Mouse (Mus musculus) kidney, postnatal 36 days (tissue): ENCODE measurements around the gene Foxd2.

ENCODE experiments used
- DNase-seq, 2 experiments: peaks; one replicate each; pipeline ENCODE4 v3.0.0; 2021 to 2022; ENCODE audit warnings: mixed read lengths in 2 of 2

The Foxd2 gene

DNA sequence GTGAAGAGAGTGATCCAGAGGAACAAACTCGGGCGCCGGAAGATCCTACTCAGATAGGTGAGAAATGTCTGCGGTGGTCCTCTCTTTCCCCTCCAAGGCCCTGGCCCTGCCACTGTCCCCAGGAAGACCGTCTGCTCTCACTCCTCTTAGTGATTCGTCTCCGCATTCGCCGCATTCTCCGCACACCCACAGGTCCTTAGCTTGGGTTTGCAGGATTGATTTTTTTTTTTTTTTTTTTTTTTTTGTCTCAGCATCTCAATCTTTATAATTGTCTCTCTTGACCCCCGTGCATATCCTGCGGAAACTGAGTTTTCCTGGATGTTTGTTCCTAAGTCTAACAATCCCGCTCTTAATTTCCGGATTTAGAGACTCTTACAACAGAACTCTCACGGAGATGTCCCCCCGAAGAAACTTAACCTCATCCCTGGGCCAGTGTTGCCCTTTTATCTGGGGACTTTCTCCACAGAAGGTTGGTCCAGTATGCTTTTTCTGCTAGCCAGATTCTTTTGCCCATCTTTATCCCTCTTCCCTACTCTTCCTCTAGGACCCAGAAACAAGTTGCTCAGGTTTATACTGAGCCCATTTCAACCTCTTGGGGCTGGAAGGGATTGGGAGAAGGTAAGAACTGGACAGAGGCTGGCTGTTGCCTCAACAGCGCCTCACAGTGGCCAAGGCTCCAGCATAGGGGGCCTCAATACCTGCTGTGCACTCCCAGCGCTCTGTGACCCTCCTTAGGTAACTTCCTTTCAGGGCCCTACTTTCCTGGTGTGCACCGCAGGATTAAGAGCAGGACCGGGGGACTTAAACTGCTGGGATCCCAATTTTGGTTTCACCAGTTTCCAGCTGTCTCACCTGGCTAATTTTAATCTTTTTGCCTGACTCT is 1.2 kb upstream of the Foxd2 start:
- DNase-seq: peak in 1 of 2 experiments; percentile 72

DNA sequence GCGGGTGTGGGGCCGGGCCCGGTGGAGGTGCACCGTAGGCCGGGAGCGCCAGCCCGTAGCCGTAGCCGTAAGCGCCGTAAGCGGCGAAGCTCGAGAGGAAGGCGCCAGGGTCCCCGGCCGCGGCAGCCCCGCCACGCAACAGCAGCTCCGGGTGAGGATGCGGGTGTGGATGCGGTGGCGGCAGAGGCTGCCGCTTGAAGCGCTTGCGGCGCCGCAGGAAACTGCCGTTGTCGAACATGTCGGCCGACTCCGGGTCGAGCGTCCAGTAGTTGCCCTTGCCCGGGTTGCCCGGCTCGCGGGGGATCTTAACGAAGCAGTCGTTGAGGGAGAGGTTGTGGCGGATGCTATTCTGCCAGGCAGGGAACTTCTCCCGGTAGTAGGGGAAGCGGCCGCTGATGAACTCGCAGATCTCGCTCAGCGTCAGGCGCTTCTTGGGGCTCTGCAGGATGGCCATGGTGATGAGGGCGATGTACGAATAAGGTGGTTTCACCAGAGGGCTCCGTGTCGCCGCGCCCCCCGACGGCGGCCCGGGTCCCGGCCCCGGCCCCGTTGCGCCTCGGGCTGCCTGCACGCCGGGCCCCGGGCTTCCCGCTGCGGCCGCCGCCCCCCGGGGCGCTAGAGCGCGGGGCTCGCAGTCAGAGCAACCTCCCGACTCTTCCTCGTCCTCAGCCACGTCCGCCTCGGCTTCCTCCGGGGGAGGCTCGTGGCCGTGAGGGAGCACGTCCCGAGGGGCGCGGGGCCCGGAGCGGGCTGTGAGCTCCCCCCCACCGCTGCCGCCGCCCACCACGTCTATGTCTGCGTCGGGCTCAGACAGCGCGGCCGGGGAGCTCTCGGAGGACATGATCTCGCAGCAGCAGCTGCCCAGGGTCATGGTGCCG is 483 bp downstream of the Foxd2 start:
- peak in 1 of 2 experiments; percentile 49 for DNase-seq

DNA sequence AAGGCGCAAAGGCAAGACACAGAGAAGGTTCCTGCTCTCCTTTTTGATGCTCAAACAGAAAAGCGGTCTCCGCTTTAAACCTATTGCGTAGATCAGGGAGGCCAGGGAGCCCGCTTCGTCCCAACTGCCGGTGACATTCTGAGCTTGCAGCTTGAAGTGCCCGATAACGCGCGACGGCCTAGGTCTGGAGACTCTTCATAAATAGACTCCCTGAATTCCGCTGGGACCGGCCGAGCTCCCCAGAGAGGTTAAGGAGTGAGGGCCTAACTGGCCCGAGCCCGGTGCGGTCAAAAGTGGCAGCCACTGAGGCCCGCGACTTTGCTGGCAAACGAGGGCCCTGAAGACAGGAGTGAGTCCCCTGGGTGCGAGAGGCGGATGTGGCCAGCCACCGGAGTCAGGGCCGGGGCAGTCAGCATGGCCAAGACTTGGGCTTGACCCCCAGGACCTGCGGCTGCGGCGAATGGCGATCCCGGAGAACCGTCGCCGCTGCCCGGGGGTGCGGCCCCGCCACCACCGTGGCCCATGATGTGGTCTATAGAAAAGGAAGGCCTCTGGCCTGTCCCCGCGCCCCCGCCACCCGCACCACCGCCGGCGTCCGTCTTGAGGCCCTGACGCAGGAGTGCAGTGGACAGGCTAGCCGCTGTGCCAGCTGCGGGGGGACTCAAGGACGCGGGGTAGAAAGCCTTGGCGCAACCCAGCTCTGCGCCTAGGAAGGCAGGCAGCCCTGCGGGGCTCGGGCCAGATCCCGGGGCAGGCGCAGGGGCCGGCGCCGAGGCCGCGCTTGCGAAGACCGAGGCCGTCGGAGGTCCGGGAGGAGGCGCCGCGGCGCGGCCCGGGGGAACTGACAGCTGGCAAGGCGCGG is 1.4 kb downstream of the Foxd2 start:
- peak in 1 of 2 experiments; percentile 24 for DNase-seq

DNA sequence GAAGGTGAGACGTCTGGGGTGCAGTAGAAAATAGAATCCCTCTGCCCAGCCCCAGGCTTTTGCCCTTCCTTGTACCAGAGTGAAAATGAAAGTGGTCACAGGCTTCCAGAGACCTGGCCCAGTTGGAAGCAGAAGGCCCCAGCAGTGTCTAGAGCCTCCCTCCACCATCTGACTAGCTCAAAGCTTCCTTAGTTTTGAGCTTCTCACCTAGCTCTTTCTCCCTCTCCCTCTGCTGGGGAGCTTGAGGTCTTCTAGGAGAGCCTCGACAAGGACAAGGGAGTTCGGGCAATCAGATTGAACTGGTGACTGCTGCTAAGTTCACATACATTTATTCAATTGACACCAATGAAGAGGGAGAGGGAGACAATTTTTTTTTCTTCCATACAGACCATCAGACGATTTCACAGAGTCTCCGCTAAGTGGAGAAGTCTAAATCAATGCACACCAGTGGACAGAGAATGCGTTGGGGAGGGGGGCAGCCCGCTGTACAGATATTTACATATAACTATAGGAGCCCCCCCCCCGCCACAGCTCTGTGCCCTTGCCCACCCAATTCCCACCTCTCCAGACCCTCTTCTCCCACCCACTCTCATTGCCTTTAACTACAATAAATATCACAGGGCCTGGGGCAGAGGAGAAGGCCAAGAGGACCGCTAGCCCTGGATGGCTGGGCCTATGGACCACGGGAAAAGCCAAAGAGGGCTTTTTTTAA is 2.5 kb downstream of the Foxd2 start:
- DNase-seq: no peak

DNA sequence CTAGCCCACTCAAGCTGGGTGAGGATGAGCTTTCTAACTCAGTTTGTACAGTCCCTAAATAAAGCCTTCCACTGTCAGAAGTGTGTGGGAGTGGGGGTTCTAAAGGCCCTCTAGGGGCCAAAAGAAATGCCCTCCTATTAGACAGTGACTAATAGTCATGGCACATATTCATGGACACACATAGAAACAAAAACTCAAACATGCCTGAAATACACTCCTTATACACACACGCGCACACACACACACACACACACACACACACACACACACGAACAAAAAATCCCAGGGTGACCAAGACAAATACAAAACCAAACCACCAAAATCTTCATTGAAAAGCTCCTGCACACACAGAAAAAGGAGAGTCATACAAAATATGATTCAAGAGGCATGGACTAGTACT is 3.2 kb downstream of the Foxd2 start:
- no peak for DNase-seq

DNA sequence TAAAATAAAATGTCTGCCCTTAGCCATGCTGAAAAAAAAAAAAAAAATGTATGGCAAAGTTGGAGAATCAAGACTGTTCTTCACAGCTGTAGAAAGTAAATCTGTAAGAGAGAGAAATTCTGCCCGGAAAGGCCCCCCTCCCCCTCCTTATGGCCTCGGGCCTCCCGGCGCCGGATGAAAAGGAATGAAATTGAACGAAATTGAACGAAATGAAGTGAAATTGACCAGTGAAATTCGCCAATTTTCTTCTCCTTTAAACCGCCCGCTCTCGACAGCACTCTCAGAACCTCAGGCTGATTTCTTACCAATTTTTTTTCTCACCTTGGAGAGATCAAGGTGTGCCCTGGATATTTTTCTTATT is 5.3 kb downstream of the Foxd2 start:
- DNase-seq: no peak

DNA sequence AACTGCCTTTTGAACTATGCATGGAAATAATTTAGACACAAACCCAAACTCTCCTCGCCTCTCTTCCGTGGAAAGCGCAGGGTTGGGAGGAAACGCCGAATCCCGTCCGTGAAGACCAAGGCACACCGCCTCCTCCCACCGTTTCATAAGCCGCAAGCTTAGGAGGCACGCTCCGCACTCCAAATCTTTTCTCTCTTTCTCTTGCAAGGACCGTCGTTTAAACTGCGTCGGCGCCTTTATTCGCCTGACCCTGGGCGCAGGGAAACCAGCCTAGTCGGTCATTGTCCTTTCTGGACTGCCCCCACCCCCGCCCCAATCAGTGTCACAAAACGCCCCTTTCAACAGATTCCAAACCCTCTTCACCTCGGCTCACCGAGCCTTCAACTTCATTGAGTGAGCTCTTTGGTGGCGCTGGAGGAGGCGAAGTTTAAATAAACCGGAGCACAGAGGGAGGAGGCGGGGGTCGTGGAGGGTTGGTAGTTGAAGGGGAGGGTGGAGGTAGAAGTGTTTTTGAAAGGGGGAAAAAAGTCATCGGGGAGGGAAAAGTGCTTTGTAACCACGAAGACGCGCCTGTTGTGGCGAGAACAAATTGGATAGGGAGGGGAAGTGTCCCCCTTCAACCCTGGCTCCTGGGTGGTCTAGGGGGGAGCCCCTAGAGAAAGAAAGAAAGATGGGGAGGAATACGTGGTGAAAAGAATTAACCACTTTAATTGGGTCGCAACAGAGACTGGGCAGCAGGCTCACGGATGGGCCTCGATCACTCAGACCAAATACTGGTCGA is 5.8 kb downstream of the Foxd2 start:
- DNase-seq: no peak

DNA sequence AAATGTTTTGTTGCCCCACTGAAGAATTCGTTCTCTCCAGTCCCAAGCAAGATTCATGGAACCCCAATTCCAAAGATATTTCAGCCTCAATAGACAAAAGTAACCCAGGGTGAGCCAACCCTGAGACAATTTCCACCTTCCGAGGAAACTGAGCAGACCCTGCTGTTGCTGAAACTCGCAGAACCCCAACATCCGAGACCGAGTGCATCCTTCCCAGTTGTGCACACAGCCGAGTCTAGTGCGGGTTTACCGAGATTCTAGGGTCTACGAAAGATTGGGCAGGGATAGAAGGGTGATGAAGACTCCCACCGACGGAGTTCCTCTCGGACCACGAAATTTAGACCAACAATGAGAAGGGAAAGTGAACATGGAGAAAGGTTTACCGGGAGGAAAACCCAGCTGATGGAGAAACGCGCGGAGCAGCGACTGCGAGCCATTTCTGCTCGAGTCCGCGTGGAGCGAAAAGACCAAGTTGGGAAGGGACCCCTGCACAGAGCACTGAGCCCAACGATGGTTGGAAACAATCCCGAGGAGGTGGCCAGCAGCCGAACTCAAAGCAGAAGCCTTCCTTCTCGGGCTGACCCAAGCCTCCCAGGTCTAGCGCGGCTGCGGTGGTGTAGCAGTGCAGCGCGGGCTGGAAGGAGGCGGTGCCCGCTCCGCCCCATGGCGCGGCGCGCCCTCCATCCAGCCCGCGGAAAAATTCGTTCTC is 6.9 kb downstream of the Foxd2 start:
- DNase-seq: peak in 1 of 2 experiments; percentile 28

DNA sequence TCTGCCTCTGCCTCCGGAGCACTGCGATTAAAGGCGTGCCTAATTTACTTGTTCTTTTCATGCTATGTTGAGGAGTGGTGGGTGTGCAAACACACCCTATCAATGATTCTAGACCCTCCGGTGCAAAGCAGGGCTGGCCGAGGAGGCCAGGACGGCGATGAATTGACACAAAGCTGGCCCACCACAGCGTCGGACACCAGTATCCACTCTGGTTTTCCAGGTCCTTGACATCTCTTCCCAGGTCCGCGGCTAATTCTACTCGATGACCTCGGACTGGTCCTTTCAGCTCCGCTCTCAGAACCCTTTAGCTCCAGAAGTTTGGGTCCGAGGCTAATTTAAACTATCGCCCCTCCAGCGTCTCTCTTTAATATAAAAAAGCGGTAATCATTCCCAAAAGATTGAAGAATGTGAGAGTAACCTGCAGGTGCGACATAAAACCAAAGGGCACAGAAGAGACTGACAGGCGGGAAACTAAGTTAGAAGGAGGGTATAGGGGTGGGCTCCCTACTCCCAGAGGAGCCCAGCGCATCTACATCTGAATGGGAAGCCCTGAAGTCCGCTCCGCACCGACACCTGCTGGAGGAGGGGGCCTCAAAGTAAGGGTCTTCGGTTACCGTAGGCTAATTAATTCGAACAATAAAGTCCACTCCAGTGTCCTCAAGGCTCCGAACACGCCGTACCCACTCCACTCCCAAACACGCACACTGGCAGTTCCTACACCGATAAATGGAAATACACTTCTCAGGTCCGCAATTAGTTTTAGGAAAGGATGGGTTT is 7.6 kb downstream of the Foxd2 start:
- DNase-seq: no peak

DNA sequence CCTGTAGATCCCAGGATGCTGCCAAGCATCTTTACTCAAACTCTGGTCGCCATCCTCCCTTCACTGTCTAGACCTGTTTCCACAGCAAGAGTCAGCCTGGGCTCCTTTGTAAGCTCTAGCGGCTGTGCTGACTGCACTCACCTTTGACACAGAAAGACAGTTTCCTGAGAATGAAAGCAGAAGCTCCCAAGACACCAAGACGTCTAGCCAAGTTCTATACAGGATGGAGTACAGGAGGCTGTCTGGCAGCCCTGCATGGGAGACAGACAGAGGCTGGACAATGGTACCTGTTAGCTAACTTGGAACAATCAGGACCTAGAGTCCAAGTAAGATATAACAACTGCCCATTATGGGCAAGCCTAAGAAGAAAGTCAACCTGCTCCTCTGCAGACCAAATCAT is 8.8 kb downstream of the Foxd2 start:
- DNase-seq: no peak

DNA sequence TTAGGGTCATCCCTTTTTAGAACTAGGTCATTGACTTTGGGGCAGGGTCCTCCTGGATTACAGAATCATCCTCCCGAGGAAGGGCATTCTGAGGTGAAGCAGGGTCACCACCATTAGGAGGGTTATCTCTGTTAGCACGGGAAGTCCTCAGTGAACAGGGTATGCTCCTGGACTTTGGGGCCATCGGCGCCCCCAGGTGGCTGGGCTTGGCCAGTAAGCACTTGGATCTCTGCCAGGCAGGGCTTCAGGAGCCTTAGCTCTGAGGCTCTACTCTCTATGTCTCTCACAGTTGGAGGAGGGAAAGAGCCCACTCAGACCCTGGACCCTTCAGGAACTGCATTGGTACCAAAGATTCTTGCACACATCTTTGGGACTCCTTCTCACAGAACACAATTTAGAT is 10.8 kb downstream of the Foxd2 start:
- peak in 1 of 2 experiments; percentile 60 for DNase-seq

DNA sequence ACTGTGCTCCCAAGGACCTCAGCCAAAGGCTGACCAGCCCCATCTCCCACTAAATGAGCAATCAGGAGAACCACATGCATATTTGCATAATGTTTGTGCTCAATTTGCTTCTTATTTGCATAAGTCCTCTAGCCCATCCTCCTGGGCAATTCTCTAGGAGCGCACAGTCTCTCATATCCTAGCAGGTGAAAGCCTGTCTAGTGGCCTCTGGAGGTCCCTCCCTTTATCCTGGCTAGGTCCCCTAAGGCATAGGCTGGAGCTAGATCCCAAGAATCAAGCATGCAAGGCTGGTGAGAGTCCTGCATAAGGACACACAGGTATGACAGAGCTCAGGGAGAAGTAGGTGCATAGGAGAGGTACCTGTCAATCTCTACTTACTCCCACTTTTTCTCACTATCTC is 26.4 kb downstream of the Foxd2 start:
- no peak for DNase-seq

DNA sequence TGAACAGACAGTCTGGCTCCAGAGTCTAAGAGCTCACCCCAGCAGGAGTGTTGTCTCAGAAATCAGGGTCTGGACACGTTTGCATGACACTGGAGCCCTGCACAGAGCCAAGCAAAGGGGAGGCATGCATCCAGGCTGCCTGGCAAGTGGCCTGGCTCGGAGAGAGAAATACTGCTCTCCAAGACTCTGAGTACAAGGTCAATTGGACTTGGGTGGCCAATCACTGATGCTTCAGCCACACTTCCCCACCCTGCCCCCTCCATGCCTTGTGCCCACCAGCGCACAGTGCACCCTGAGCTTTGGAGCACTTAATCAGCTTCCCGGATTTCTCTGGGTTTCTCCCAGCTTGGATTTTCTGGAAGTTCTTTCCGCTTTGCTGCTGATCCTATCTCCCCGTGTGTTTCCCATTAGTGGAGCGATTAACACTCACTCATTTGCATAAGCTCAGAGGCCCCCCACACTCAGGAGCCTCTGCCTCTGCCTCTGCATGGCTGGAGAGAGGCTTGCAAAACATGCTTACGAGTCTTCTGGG is 32.2 kb downstream of the Foxd2 start:
- DNase-seq: no peak

DNA sequence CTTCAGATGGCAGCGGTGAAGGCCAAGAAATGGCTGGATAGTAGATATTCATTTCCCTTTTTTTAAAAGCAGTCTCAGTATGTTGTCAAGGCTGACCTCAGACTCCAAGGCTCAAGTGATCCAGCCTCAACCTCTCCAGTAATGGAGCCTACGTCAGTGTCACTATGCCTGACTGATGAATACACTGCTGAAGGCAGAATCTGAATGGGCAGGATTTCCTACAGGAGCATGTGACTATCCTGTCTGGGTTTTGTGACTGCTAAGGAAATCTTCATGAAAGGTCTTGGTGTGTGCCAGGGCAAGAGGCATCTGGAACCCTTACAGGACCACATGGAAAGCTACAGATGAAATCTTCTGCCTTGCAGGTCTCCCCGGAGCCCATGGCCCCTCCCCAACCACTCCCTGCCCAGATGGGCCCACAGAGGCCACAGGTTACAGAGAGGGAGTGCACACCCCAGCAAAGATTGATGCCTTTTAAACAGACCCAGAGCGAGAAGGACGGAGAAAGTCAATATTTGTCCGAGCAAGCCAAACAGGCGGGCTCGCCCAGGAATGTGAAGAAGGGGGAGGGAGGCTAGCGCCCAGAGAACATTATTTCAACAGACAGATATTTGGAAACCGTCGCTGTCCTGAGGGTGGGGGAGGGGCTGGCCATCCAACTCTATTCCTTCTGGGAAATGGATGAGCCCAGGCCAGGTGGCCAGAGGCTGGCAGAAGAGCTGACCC is 38.7 kb downstream of the Foxd2 start:
- peak; percentile 15 to 25 for DNase-seq

DNA sequence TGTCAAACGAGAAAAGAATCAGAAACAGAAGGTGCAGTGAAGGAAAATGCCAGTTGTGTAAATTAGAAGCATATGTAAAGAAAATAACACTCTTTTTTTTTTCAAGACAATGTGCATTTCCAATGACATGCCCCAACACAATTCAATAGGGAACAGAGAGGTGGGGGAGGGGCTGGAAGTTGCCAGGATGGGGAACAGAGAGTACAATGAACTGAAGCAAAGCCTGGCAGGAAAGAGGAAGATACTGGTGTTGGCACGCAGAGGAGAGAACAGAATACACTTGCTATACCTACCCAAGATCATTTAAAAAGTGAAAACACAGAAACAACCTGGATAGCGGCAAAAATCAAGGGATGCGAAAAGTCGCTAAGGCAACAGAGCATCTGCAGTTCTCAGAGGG is 45.5 kb downstream of the Foxd2 start:
- DNase-seq: no peak

DNA sequence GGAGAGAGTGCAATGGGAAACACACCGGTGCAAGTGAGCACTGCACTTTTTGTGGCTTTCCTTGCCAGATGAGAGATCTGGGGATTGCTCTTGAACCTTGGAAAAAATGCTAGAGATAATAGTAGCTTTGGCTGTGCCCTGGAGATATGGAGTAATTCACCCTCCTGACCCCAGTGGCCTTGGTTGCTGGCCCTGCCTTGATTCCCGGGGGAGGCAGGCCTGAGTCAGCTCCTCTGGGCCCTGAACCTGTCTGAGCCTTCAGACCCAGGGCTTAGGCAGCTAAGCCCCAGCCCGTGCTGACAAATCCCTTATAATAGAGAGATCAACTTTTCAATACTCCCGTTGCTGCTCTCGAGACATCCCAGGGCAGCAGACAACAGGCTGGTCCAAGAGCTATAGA is 50.2 kb downstream of the Foxd2 start:
- no peak for DNase-seq
